Mouse (Mus musculus): ENCODE results near the gene Osbpl9. TPM values are rescaled to one million over a fixed set of nuclear protein-coding genes. Genes with fewer than 3 reads are reported as not detected.

The Osbpl9 gene
- total and polyA plus RNA-seq, 3 experiments = 55.5 to 73.5 (median 59.2) TPM

DNA sequence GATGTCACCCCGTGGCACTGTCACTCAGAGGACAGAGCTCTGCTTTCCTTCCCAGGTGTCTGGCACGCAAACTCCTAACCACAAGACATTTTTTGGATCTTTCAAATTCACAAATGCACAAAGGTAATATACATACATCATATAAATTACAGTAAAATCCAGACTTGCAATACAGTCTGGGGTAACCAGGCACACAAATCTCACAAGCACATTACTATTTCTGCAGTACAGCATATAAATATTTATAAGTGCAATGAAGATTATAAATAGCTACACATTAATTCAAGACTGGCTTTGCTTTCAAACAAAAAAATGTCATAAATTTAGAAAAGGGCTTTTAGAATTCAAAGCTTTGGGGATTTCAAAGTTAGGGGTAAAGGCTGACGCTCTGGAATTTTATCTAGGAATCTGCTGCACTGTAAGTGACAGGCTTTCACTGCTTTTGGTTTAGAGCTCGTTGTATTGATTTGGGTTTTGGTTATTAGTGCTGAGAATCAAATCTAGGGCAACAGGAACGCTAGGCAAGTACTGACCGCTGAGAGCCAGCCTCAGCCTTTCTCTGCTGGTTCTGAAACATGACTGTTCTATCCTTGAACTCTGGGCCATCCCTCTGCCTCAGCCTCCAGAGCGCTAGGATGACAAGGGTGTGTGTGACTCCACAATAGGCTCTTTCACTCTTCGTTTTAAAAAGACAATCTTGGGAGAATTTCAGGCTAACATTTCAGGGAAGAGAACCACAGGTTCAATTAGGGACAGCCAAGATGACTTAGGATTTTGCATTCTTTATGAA is 16.3 kb downstream of the Osbpl9 start:
- H3K36me3 ChIP-seq (replicated peaks in 1 of 2; ENCODE audit: control insufficient read depth in 1 of 2, insufficient read depth in 1 of 2, low read length in 1 of 2) = no peaks in the 10 kb centered on the region
- in situ Hi-C loops (cut with MboI; ENCODE audit: low pct_ligation_motif_present, low pct_unique_long_range_greater_than_20kb, low sequenced_read_pairs) (no loop called here), dilution Hi-C loops (cut with MboI; ENCODE audit: extremely low pct_ligation_motif_present, extremely low pct_unique_long_range_greater_than_20kb, low sequenced_read_pairs) (no loop called here)
- H3K4me1 ChIP-seq (ENCODE audit: control insufficient read depth in 1 of 2, insufficient read depth in 2 of 2) = peaks cover 3 to 7% of the 10 kb centered on the region in 2 experiments; a peak in 1 of 4 replicates
- H3K79me2 ChIP-seq (replicated peaks; ENCODE audit: control insufficient read depth, extremely low read depth, insufficient read depth, poor library complexity, severe bottlenecking) = no peaks in the 10 kb centered on the region
- H3K9me3 ChIP-seq (replicated peaks; ENCODE audit: low read length) = no peaks in the 10 kb centered on the region
- TF ChIP-seq ZNF384 (IDR thresholded peaks at IDR 0.05; ENCODE audit: low read depth, low read length) (no peak), ZMIZ1 (IDR thresholded peaks at IDR 0.05; ENCODE audit: low read depth, low read length) (no peak), HCFC1 (IDR thresholded peaks at IDR 0.05; ENCODE audit: low read depth, low read length) (no peak), USF2 (conservative IDR thresholded peaks at IDR 0.05; ENCODE audit: low read depth, low read length) (no peak), TCF12 (IDR thresholded peaks at IDR 0.05; ENCODE audit: low read depth, low read length) (no peak), E2F4 (IDR thresholded peaks at IDR 0.05; ENCODE audit: insufficient replicate concordance, low read depth, low read length) (no peak), ZC3H11A (IDR thresholded peaks at IDR 0.05; ENCODE audit: low read depth, low read length) (no peak), BHLHE40 (IDR thresholded peaks at IDR 0.05; ENCODE audit: low read depth, low read length) (no peak), ZKSCAN1 (IDR thresholded peaks at IDR 0.05; ENCODE audit: borderline replicate concordance, low read depth, low read length) (no peak), IRF4 (IDR thresholded peaks at IDR 0.05; ENCODE audit: low read depth, low read length) (no peak), MAZ (IDR thresholded peaks at IDR 0.05; ENCODE audit: low read depth, low read length) (no peak), PAX5 (IDR thresholded peaks at IDR 0.05; ENCODE audit: low read length) (no peak), SIN3A (IDR thresholded peaks at IDR 0.05; ENCODE audit: low read length) (no peak), GABPA (IDR thresholded peaks at IDR 0.05; ENCODE audit: insufficient replicate concordance, low read depth, low read length) (no peak)
- H3K27me3 ChIP-seq (replicated peaks) = no peaks in the 10 kb centered on the region
- H3K4me2 ChIP-seq (ENCODE audit: insufficient read depth, low read depth, poor library complexity, severe bottlenecking) = no peak overlapping the region
- H3K4me3 ChIP-seq (replicated peaks in 1 of 3; ENCODE audit: low read depth in 2 of 3, low read length in 2 of 3, poor library complexity in 1 of 3) = no peak overlapping the region
- H3K9ac ChIP-seq (ENCODE audit: insufficient read depth, low read depth) = no peak overlapping the region
- H3K27ac ChIP-seq (ENCODE audit: insufficient read depth, low read depth) = no peak overlapping the region
- DNase-seq (ENCODE audit: extremely low read depth) = no peak

DNA sequence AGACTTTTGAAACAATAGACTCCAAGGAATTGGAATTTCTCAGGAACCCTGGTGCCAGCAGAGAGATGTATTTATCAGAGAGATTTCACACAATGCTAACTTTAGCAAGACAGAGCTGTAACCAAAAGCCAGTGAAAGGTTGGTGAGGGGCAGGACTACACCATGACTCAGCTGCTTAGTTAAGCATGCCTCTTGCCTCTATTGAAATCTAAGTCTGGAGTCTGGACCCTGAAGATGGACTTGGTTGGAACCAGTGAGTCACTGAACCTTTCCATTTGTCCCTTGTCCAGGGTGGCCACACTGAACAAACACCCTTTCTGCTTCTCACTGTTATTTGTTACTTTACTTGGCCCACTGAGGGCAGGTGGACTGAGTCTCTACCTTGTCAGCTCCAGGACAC is 26.4 kb downstream of the Osbpl9 start:
- Histone ChIP-seq H3K79me2 (replicated peaks; ENCODE audit: control insufficient read depth, extremely low read depth, insufficient read depth, poor library complexity, severe bottlenecking) (no peaks in the 10 kb centered on the region), H3K9me3 (replicated peaks; ENCODE audit: low read length) (no peaks in the 10 kb centered on the region), H3K4me3 (replicated peaks in 1 of 3; ENCODE audit: low read depth in 2 of 3, low read length in 2 of 3, poor library complexity in 1 of 3) (no peak overlapping the region), H3K9ac (ENCODE audit: insufficient read depth, low read depth) (no peak overlapping the region), H3K4me2 (ENCODE audit: insufficient read depth, low read depth, poor library complexity, severe bottlenecking) (no peak overlapping the region), H3K36me3 (replicated peaks in 1 of 2; ENCODE audit: control insufficient read depth in 1 of 2, insufficient read depth in 1 of 2, low read length in 1 of 2) (no peaks in the 10 kb centered on the region), H3K27me3 (replicated peaks) (no peaks in the 10 kb centered on the region), H3K27ac (ENCODE audit: insufficient read depth, low read depth) (no peak overlapping the region), H3K4me1 (ENCODE audit: control insufficient read depth in 1 of 2, insufficient read depth in 2 of 2) (peaks cover 3 to 29% of the 10 kb centered on the region in 2 experiments; a peak in 3 of 4 replicates)
- no peak for DNase-seq (ENCODE audit: extremely low read depth)
- TF ChIP-seq POLR2A (IDR thresholded peaks at IDR 0.05; ENCODE audit: low read depth, low read length) = no peak
- no peak for TF ChIP-seq EP300 (IDR thresholded peaks at IDR 0.05; ENCODE audit: low read length)
- TF ChIP-seq GABPA (IDR thresholded peaks at IDR 0.05; ENCODE audit: insufficient replicate concordance, low read depth, low read length) = no peak
- TF ChIP-seq E2F4 (IDR thresholded peaks at IDR 0.05; ENCODE audit: insufficient replicate concordance, low read depth, low read length) = no peak
- TF ChIP-seq MXI1 (IDR thresholded peaks at IDR 0.05; ENCODE audit: low read depth, low read length) = no peak
- no peak for TF ChIP-seq ZNF384 (IDR thresholded peaks at IDR 0.05; ENCODE audit: low read depth, low read length)
- TF ChIP-seq CHD1 (IDR thresholded peaks at IDR 0.05; ENCODE audit: low read depth, low read length) = no peak
- TF ChIP-seq NELFE (IDR thresholded peaks at IDR 0.05; ENCODE audit: low read depth, low read length) = no peak
- TF ChIP-seq IRF4 (IDR thresholded peaks at IDR 0.05; ENCODE audit: low read depth, low read length) = no peak
- no peak for TF ChIP-seq ELF1 (IDR thresholded peaks at IDR 0.05; ENCODE audit: low read depth, low read length)
- TF ChIP-seq JUND (conservative IDR thresholded peaks at IDR 0.05; ENCODE audit: low read depth, low read length) = no peak
- no peak for TF ChIP-seq SMC3 (IDR thresholded peaks at IDR 0.05; ENCODE audit: low read depth, low read length)
- no peak for TF ChIP-seq MAX (IDR thresholded peaks at IDR 0.05; ENCODE audit: low read length)
- TF ChIP-seq MYC (IDR thresholded peaks at IDR 0.05; ENCODE audit: low read depth, low read length) = no peak
- dilution Hi-C loops (cut with MboI; ENCODE audit: extremely low pct_ligation_motif_present, extremely low pct_unique_long_range_greater_than_20kb, low sequenced_read_pairs) = no loop called here
- in situ Hi-C loops (cut with MboI; ENCODE audit: low pct_ligation_motif_present, low pct_unique_long_range_greater_than_20kb, low sequenced_read_pairs) = no loop called here

All from CH12.LX (cell line).